Mouse (Mus musculus): Measurements from ENCODE around the gene Olfr370.
A peak's percentile ranks its signal among the peaks of the same experiment; 100 is the strongest.

Olfr370 gene

GRCm38 (mm10) chr8:83575561-83576515, 40.3 kb downstream of the Olfr370 start:
- DNase-seq (ENCODE audit: low spot score): no peak

- DNase-seq (ENCODE audit: low spot score): no peak
Measured at GRCm38 (mm10) chr8:83576516-83576895, 40.9 kb downstream of the Olfr370 start.

DNA sequence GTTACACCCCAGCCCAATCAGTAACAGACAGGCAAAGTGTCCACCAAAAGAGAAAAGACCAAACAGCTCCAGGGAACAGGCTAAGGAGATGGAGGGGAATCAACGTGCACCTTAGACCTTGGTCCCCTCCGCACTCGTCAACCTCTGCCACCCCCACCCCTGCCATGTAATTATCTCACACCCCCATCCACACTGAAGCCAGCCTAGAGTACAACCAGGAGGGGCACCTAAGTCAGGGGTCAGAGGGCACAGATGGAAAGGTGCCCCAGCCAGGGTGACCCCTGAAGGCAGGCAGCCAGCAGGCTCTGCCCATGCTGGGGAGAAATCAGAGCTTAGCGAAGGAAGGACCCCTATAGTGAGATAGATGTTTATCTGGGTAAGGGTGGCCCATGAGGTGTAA, 41.3 kb downstream of the Olfr370 start:
- DNase-seq (ENCODE audit: low spot score): no peak

DNA sequence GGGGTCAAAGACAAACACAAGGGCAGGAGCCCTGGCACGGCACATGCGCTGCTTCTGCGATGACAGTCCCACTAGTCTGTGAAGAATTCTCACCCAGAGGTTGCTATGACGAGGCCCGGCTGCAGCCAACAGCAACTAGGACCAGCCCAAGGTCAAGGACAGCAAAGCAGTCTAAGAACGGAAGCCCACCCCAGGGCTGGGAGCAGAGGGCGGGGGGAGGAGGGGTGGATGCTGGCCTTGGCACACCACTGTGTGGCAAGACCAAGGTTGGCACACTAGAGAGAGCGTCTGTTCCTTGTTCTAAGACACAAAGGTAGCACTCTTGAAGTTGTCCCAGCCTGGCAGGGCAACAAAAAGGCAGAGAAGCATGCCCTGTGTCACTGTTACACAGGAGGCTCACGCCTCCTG, 41.8 kb downstream of the Olfr370 start:
- DNase-seq (ENCODE audit: low spot score): no peak

GRCm38 (mm10) chr8:83578131-83579055, 42.8 kb downstream of the Olfr370 start:
- DNase-seq (ENCODE audit: low spot score): no peak

DNA sequence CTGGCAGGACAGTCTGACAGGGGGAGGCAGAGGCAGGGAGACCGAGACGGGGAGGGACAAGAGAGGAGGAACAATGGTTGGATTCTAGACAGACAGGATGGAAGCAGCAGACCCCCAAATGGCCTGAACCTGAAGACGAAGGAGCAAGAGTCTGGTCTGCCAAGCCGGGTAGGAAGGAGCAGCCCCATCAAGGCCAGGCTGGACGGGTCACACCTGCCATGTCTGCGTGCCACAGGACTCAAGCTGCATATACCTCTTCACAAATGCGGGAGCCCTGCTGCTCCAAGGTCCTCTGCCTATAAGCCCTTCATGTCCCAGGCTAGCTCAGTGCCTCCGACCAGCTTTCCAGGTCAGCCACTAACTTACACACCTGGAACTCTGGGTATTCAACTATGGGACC, 44.1 kb downstream of the Olfr370 start:
- DNase-seq (ENCODE audit: low spot score): no peak

DNA sequence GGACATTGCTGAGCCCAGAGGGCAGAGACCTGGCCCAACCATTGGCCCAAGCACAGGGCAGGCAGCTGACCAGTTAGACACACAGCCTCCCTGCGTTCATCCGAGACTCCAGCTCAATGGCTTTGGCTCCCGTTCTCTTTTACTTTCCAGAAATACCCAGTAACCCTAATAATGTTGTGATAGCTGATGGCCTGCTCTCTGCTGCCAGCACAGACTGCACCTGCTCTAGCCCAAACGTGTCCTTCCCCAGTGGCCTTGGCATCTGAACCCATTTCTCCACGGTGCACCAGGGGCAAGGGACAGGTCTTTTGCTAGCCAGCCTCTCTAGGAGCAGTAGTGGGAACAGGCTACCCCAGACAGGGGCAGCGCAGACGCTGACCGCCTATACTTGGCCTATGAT, 45.2 kb downstream of the Olfr370 start:
- DNase-seq (ENCODE audit: low spot score): no peak

- DNase-seq (ENCODE audit: low spot score): no peak
Measured at GRCm38 (mm10) chr8:83582226-83582625, 46.6 kb downstream of the Olfr370 start.

DNA sequence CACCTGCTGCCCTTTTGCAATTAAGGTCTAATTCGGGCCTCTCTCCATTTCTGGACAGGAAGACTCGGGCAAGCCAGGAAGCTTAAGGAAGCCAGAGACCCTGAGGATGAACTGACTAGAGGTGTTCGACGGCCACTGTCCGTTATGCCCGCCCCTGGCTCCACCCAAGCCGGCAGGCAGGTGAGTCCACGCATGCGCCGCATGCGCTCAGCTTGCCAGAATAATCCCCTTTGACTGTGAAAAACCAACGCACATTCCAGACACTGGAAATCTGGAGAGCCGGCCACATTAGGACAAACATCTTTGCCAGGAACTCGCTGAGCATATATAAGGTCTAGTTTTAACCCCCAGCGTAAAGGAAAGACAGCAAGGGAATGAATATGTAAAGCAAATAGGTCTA, 47.7 kb downstream of the Olfr370 start:
- DNase-seq (ENCODE audit: low spot score): no peak

DNA sequence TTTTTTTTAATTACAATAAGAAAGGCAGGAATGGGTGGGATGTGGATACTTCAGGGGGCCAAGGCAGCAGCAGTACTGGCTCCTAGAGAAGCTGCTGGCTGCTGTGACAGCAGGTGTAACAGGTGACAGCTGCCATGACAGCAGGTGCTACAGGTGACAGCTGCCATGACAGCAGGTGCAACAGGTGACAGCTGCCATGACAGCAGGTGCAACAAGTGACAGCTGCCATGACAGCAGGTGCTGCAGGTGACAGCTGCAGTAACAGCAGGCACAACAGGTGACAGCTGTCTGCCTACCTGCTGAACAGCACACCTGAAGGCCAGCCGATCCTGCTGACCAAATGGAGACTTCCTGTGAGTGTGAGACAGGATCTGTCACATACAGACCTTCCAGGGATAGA, 49.2 kb downstream of the Olfr370 start:
- no peak for DNase-seq (ENCODE audit: low spot score)

DNA sequence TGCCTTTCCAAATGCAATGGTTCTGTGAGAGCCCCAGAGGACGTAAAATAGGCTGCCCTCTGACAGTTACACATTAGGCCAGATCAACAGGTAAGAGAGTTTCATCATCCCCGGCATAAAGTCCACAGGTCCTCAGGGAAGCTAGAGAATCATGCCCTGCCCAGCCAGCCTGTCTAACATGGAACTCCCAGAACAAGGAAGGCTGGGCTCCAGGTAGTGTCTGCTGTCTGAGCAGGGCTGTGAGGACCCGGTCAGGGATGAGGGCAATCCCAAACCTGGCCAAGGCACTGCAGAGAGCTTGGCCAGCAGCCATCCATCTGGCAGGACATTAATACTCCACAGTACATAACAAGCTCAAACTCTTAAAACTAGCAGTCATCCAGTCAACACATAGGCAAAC, 49.8 kb downstream of the Olfr370 start:
- no peak for DNase-seq (ENCODE audit: low spot score)

- DNase-seq (ENCODE audit: low spot score): no peak
Measured at GRCm38 (mm10) chr8:83587644-83588043, 52.1 kb downstream of the Olfr370 start.

GRCm38 (mm10) chr8:83588886-83589285, 53.3 kb downstream of the Olfr370 start:
- no peak for DNase-seq (ENCODE audit: low spot score)

DNA sequence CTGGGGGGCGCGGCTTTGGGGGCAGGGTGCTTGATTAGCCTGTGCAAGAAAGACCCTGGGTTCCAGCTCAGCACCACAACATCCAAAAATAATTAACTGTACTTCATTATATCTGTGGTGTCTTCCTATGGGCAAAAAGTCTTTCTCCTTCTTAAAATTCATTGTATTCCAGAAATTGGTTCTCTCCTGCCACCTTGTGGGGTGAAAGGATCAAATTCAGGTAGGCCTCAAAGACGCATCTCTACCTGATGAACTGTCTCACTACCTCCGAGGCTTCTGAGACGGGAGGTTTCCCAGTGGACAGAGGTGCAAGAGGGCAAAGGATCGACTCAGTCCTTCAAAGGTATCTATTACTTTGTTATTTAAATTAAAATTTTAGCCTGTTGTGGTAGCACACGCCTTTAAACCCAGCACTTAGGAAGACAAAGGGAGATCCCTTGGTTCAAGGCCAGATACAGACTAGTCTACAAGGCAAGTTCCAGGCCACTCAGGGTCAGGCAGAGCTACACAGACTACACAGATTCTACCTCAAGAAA, 55.0 kb downstream of the Olfr370 start:
- no peak for DNase-seq (ENCODE audit: low spot score)

DNA sequence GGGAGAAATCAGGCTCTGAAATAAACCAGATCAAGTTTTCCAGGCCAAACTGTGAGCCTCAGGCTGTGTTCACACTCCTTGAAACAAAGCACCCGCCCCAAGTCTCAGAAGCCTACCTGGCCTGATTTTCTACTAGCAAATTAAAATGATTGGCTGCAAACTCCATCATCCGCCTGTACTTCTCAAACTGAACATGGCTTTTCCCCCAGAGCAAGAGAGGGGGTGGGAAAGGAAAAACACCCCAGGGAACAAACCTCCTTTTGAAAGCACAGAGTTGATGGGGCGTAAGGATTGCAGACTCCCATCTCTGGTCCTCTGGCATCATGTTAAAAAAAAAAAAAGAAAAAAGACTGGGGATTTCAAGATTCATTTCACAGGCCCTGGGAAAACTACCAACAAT, 57.1 kb downstream of the Olfr370 start:
- DNase-seq (ENCODE audit: low spot score): no peak

GRCm38 (mm10) chr8:83593325-83594166, 58.0 kb downstream of the Olfr370 start:
- no peak for DNase-seq (ENCODE audit: low spot score)

GRCm38 (mm10) chr8:83594167-83595049, 58.8 kb downstream of the Olfr370 start:
- peak; percentile 82 for DNase-seq (ENCODE audit: low spot score)
